Mouse (Mus musculus) megakaryocyte-erythroid progenitor cell, adult 5-6 weeks (primary cell): ENCODE measurements around the gene 1700022I11Rik. TPM values are rescaled to one million over a fixed set of nuclear protein-coding genes. Genes with fewer than 3 reads are reported as not detected.

Experiments
- ATAC-seq: replicated peaks from 2 replicates; pipeline ENCODE4 v1.8.0; 2016; ENCODE audit warnings: mild to moderate bottlenecking, inconsistent platforms; ENCODE audit not compliant: severe bottlenecking, poor library complexity, low FRiP score, low TSS enrichment
- total RNA-seq, 2 experiments: library from RNA; stranded (forward) in 1 of 2; stranded (reverse) in 1 of 2; fragments of 200-1000, 215-1000 nt in 1 of 2; fragments of >200 nt in 1 of 2; fragmentation: Nextera tagmentation in 1 of 2; gene quantifications; 2 replicates each; pipeline ENCODE4 v1.2.3; 2014 to 2017

The 1700022I11Rik gene
- total RNA-seq, 2 experiments from 2014 or later: 3.4 TPM; not detected in 1

- ATAC-seq: peak; percentile 64
Observed at GRCm38 (mm10) chr4:42999451-43000140, 30.2 kb downstream of the 1700022I11Rik start.

GRCm38 (mm10) chr4:43000141-43000986 lies 31.0 kb downstream of the 1700022I11Rik start, which contains the start of gene Vcp:
TSS of gene Vcp (minus strand) at chr4:43000507.
- peak; percentile 97 for ATAC-seq

GRCm38 (mm10) chr4:43001272-43001671 lies 31.9 kb downstream of the 1700022I11Rik start:
- ATAC-seq: no peak

GRCm38 (mm10) chr4:43002756-43003439 lies 33.5 kb downstream of the 1700022I11Rik start:
- no peak for ATAC-seq

GRCm38 (mm10) chr4:43004951-43005350 lies 35.5 kb downstream of the 1700022I11Rik start:
- ATAC-seq: no peak

GRCm38 (mm10) chr4:43005765-43006164 lies 36.4 kb downstream of the 1700022I11Rik start:
- ATAC-seq: peak; percentile 56; the same call in 1 of the 2 replicates

- ATAC-seq: peak; percentile 89
Observed at GRCm38 (mm10) chr4:43010161-43011038, 41.0 kb downstream of the 1700022I11Rik start, which contains the start of gene Fancg. TSS of gene Fancg (minus strand) at chr4:43010506.

GRCm38 (mm10) chr4:43012091-43012490 lies 42.7 kb downstream of the 1700022I11Rik start:
- ATAC-seq: no peak

GRCm38 (mm10) chr4:43018156-43018555 lies 48.8 kb downstream of the 1700022I11Rik start:
- no peak for ATAC-seq

GRCm38 (mm10) chr4:43019176-43019575 lies 49.8 kb downstream of the 1700022I11Rik start:
- no peak for ATAC-seq

- peak; percentile 59 for ATAC-seq
Observed at GRCm38 (mm10) chr4:43019641-43020465, 50.4 kb downstream of the 1700022I11Rik start.

- no peak for ATAC-seq
Observed at GRCm38 (mm10) chr4:43020876-43021275, 51.5 kb downstream of the 1700022I11Rik start.

GRCm38 (mm10) chr4:43021341-43021740 lies 51.9 kb downstream of the 1700022I11Rik start:
- ATAC-seq: no peak

GRCm38 (mm10) chr4:43024673-43025072 lies 55.3 kb downstream of the 1700022I11Rik start:
- no peak for ATAC-seq

- ATAC-seq: peak; percentile 90
Observed at GRCm38 (mm10) chr4:43025084-43025960, 55.9 kb downstream of the 1700022I11Rik start, which contains the start of gene Pigo. TSS of gene Pigo (minus strand) at chr4:43025819.

GRCm38 (mm10) chr4:43029121-43029520 lies 59.7 kb downstream of the 1700022I11Rik start:
- no peak for ATAC-seq

- ATAC-seq: no peak
Observed at GRCm38 (mm10) chr4:43029749-43030148, 60.3 kb downstream of the 1700022I11Rik start.
